In genomic region chr9:98030715-98031114, GRCm38 (mm10) we compare ENCODE assay signal across 9 mouse cellular contexts. TPM values are rescaled to one million over a fixed set of nuclear protein-coding genes. Genes with fewer than 3 reads are reported as not detected.
DNase-seq lines count a peak whose midpoint lies in the region; ATAC-seq and TF ChIP-seq lines count a peak whose summit lies in the region.
"Had no signal": no experiment of that assay in that cellular context is flagged by ENCODE, and none has a peak within 500 bp of the region (broad histone marks: within the 10 kb centered on the region; RNA-seq: fewer than 3 reads in every experiment).

No protein-coding gene starts in this region.

- no peak for ATAC-seq in hindbrain, embryonic 16.5 days
- no peak for ATAC-seq in megakaryocyte, adult 5-6 weeks (ENCODE audit: poor library complexity, severe bottlenecking)

- peak; percentile 25 for DNase-seq in embryo, embryonic 10.5 days (ENCODE audit: low spot score)
- DNase-seq in embryo, embryonic 10 days (ENCODE audit: low spot score) = no peak
- peak; percentile 49 to 50 for DNase-seq in layer of hippocampus, adult 2 months (ENCODE audit: low spot score in 2 of 2)
- no peak for DNase-seq in layer of hippocampus, postnatal 25 days (ENCODE audit: extremely low spot score in 1 of 2, low spot score in 1 of 2)
- DNase-seq in MEL (ENCODE audit: low read depth, low spot score) = no peak
- no peak for DNase-seq in c-Kit-positive CD71-positive TER-119-positive erythroid progenitor cells, embryonic 14.5 days (ENCODE audit: low spot score)

- no peaks in the 10 kb centered on the region for H3K9me3 ChIP-seq in MEL (replicated peaks; ENCODE audit: insufficient read depth, low read length)
- H3K9me3 ChIP-seq in hindbrain, embryonic 16.5 days (ENCODE audit: control insufficient read depth, low read length) = no peaks in the 10 kb centered on the region
- H3K9me3 ChIP-seq: stomach, embryonic 15.5 days had no signal

- no peaks in the 10 kb centered on the region for H3K79me2 ChIP-seq in MEL (ENCODE audit: control insufficient read depth, insufficient read depth, low read length, poor library complexity)

- peak; percentile 94 for TF ChIP-seq CTCF in layer of hippocampus, adult 2 months (conservative IDR thresholded peaks at IDR 0.05)
- TF ChIP-seq CTCF in MEL (IDR thresholded peaks at IDR 0.05 in 2 of 3, conservative IDR thresholded peaks at IDR 0.05 in 1 of 3; ENCODE audit: control insufficient read depth in 1 of 3, insufficient read depth in 1 of 3, low read depth in 2 of 3, low read length in 3 of 3, poor library complexity in 1 of 3, severe bottlenecking in 1 of 3) = peak in 1 of 3 experiments; percentile 24; a peak in 1 of 6 replicates

- peak overlapping the region; percentile 72 for H3K4me3 ChIP-seq in layer of hippocampus, adult 2 months
- no peak overlapping the region for H3K4me3 ChIP-seq in MEL (ENCODE audit: control insufficient read depth in 1 of 2, insufficient read depth in 1 of 2, low read depth in 2 of 2, low read length in 2 of 2)
- H3K4me3 ChIP-seq in hindbrain, embryonic 16.5 days (ENCODE audit: low read length) = peak overlapping the region; percentile 24
- H3K4me3 ChIP-seq: stomach, embryonic 15.5 days had no signal

- TF ChIP-seq RAD21 in MEL (IDR thresholded peaks at IDR 0.05; ENCODE audit: low read depth, low read length) = peak; percentile 7

- no peak overlapping the region for H3K9ac ChIP-seq in MEL (ENCODE audit: control insufficient read depth, low read depth, low read length, poor library complexity, severe bottlenecking)
- H3K9ac ChIP-seq in hindbrain, embryonic 16.5 days (ENCODE audit: low read depth, low read length) = no peak overlapping the region
- H3K9ac ChIP-seq: stomach, embryonic 15.5 days had no signal

- peak overlapping the region; percentile 93 for H3K27ac ChIP-seq in layer of hippocampus, adult 2 months
- H3K27ac ChIP-seq in MEL (ENCODE audit: control insufficient read depth, low read depth, low read length) = no peak overlapping the region
- H3K27ac ChIP-seq in hindbrain, embryonic 16.5 days (ENCODE audit: low read depth, low read length) = no peak overlapping the region
- H3K27ac ChIP-seq: stomach, embryonic 15.5 days had no signal

- H3K36me3 ChIP-seq in MEL (ENCODE audit: control insufficient read depth in 1 of 2, insufficient read depth in 2 of 2, low read length in 2 of 2) = no peaks in the 10 kb centered on the region
- no peaks in the 10 kb centered on the region for H3K36me3 ChIP-seq in hindbrain, embryonic 16.5 days (ENCODE audit: control insufficient read depth, insufficient read depth, low read length)
- H3K36me3 ChIP-seq: stomach, embryonic 15.5 days had no signal

- H3K4me2 ChIP-seq in hindbrain, embryonic 16.5 days (ENCODE audit: low read length) = peak overlapping the region; percentile 47

- TF ChIP-seq POLR2A in MEL (IDR thresholded peaks at IDR 0.05; ENCODE audit: control insufficient read depth in 1 of 2, insufficient read depth in 1 of 2, low read depth in 1 of 2, low read length in 2 of 2, poor library complexity in 1 of 2) = no peak

- 18% methylated on average over 2 of the region's 2 CpGs for WGBS in hindbrain, embryonic 16.5 days

- no peaks in the 10 kb centered on the region for H3K4me1 ChIP-seq in MEL (ENCODE audit: control insufficient read depth in 1 of 2, insufficient read depth in 2 of 2, low read length in 2 of 2)
- H3K4me1 ChIP-seq in hindbrain, embryonic 16.5 days (ENCODE audit: control insufficient read depth, insufficient read depth, low read depth, low read length) = peaks cover 4% of the 10 kb centered on the region; the same call in 1 of the 2 replicates

- no peak for TF ChIP-seq EP300 in MEL (IDR thresholded peaks at IDR 0.05; ENCODE audit: low read depth in 1 of 2, low read length in 2 of 2)

- H3K27me3 ChIP-seq in MEL (ENCODE audit: control insufficient read depth in 1 of 2, insufficient read depth in 2 of 2, low read length in 2 of 2) = no peaks in the 10 kb centered on the region
- H3K27me3 ChIP-seq in hindbrain, embryonic 16.5 days (replicated peaks; ENCODE audit: control insufficient read depth, insufficient read depth, low read length) = no peaks in the 10 kb centered on the region

TF ChIP-seq in MEL, 35 proteins besides CTCF, POLR2A, EP300 and RAD21:
- TF ChIP-seq CHD2 (IDR thresholded peaks at IDR 0.05; ENCODE audit: low read length) = no peak
- TF ChIP-seq SMC3 (IDR thresholded peaks at IDR 0.05; ENCODE audit: low read depth, low read length) = peak; percentile 28; the same call in 1 of the 2 replicates
- TF ChIP-seq GABPA (IDR thresholded peaks at IDR 0.05; ENCODE audit: low read depth, low read length) = no peak

RNA-seq across cellular contexts. Expression of gene Clstn2, which starts 2.3 kb away (rescaled TPM):
- total RNA-seq in layer of hippocampus, adult 2 months (2021) = 100 to 1,000 TPM; 148 to 162 TPM
- total RNA-seq in layer of hippocampus, postnatal 25 days (2021) = 100 to 1,000 TPM; 138 to 161 TPM
- not detected in 2 replicates for total RNA-seq in MEL (2012; rRNA removed)
- not detected for polyA plus RNA-seq in MEL (2012; ENCODE audit: insufficient read depth in 1 of 2, insufficient read length in 2 of 2, low read depth in 1 of 2, low replicate concordance in 2 of 2, missing spikeins in 1 of 2)
- 13.1 and 14.6 TPM in 2 replicates for polyA plus RNA-seq in hindbrain, embryonic 16.5 days (2015; fragmentation: Nextera tagmentation; extraction: Ambion mirVana)
- total RNA-seq in megakaryocyte, adult 5-6 weeks (2015) = not detected in 2 replicates
- total RNA-seq in megakaryocyte, adult 5-6 weeks (2017) = not detected in 2 replicates

Comparison
In these comparisons a context has a peak if more than half of its experiments do, and no peak if none do; other contexts are left out.
1. DNase-seq: peak in embryo, embryonic 10.5 days (single experiment) and layer of hippocampus, adult 2 months (2 of 2); none in embryo, embryonic 10 days (single experiment), layer of hippocampus, postnatal 25 days (0 of 2), MEL (single experiment) and c-Kit-positive CD71-positive TER-119-positive erythroid progenitor cells, embryonic 14.5 days (single experiment).
2. H3K4me3 ChIP-seq: peak in layer of hippocampus, adult 2 months (single experiment) and hindbrain, embryonic 16.5 days (single experiment); none in MEL (0 of 2).
3. RNA of gene Clstn2, which starts 2.3 kb away (total RNA-seq): 148 to 162 TPM in layer of hippocampus, adult 2 months and 138 to 161 TPM in layer of hippocampus, postnatal 25 days; not detected in MEL and not detected in megakaryocyte, adult 5-6 weeks; every median in the first group is over 100 times any median in the second.